16 mouse cellular contexts compared by ENCODE assay signal in genomic region chr5:72210812-72211139, GRCm38 (mm10). TPM values are rescaled to one million over a fixed set of nuclear protein-coding genes. Genes with fewer than 3 reads are reported as not detected.
A peak's percentile ranks its signal among the peaks of the same experiment; 100 is the strongest.
DNase-seq lines count a peak whose midpoint lies in the region; ATAC-seq and TF ChIP-seq lines count a peak whose summit lies in the region.
"Had no signal": no experiment of that assay in that cellular context is flagged by ENCODE, and none has a peak within 500 bp of the region (broad histone marks: within the 10 kb centered on the region; RNA-seq: fewer than 3 reads in every experiment).

No protein-coding gene starts in this region.

- 0 out of 2 replicates have a peak overlapping the region, but pooled peaks have one; percentile 16 for H3K9ac ChIP-seq in ES-E14 (ENCODE audit: insufficient read depth, low read depth, low read length, poor library complexity, severe bottlenecking)
- H3K9ac ChIP-seq: embryonic facial prominence, embryonic 13.5 days; forebrain, embryonic 15.5 days; liver, embryonic 15.5 days had no signal

- in situ Hi-C loops in ES-E14 (cut with MboI; ENCODE audit: low sequenced_read_pairs in 2 of 2, unreplicated experiment in 2 of 2): no loop called here

- H3K36me3 ChIP-seq in ES-E14 (ENCODE audit: control insufficient read depth, insufficient read depth, low read length, poor library complexity, severe bottlenecking): peaks cover 5% of the 10 kb centered on the region; the same call in 1 of the 2 replicates
- H3K36me3 ChIP-seq: forebrain, embryonic 15.5 days; limb, embryonic 10.5 days; liver, embryonic 15.5 days had no signal

- H3K4me3 ChIP-seq in ES-E14 (ENCODE audit: insufficient read depth in 1 of 2, low read depth in 1 of 2, low read length in 2 of 2, poor library complexity in 1 of 2, severe bottlenecking in 1 of 2): no peak overlapping the region
- H3K4me3 ChIP-seq: embryonic facial prominence, embryonic 13.5 days; forebrain, embryonic 15.5 days; limb, embryonic 10.5 days; liver, embryonic 15.5 days had no signal

- H3K4me1 ChIP-seq in ES-E14 (ENCODE audit: control insufficient read depth in 2 of 2, insufficient read depth in 2 of 2, low read length in 2 of 2, poor library complexity in 1 of 2): peaks cover 0 to 12% of the 10 kb centered on the region in 2 experiments; a peak in 1 of 4 replicates
- H3K4me1 ChIP-seq: forebrain, embryonic 15.5 days; limb, embryonic 10.5 days had no signal

- H3K27ac ChIP-seq in ES-E14 (ENCODE audit: insufficient read depth, low read depth, low read length, poor library complexity, severe bottlenecking): no peak overlapping the region
- H3K27ac ChIP-seq: embryonic facial prominence, embryonic 13.5 days; forebrain, embryonic 15.5 days; limb, embryonic 10.5 days; liver, embryonic 15.5 days had no signal

- peak; percentile 60 to 78 for DNase-seq in cerebellum, postnatal 14 days
- no peak for DNase-seq in cerebellum, adult 8-10 months
- DNase-seq in ES-E14 (ENCODE audit: low read depth, low spot score): no peak
- peak; percentile 68 for DNase-seq in kidney, adult 18-20 months
- DNase-seq in kidney, postnatal 4 days: peak; percentile 24 to 52
- DNase-seq in thymus, postnatal 0 days (ENCODE audit: low spot score): no peak
- DNase-seq in natural killer cell, adult 2 months (ENCODE audit: low spot score in 2 of 2): no peak
- DNase-seq: adrenal gland, adult 2 months; gastrocnemius, postnatal 36 days; lung, postnatal 4 days had no signal

- no peak for ATAC-seq in erythroid progenitor cell, adult 5-6 weeks (replicated peaks; ENCODE audit: low FRiP score, poor library complexity, severe bottlenecking)
- ATAC-seq: forebrain, embryonic 15.5 days; inflammation-experienced regulatory T-cells, adult 6 months had no signal

- no peaks in the 10 kb centered on the region for H3K9me3 ChIP-seq in ES-E14 (ENCODE audit: control insufficient read depth, insufficient read depth, low read depth, low read length)
- H3K9me3 ChIP-seq: embryonic facial prominence, embryonic 13.5 days; forebrain, embryonic 15.5 days; limb, embryonic 10.5 days; liver, embryonic 15.5 days had no signal

TF ChIP-seq in ES-E14, 5 proteins besides CTCF, POLR2A, EP300 and RAD21:
- TF ChIP-seq MAFK (IDR thresholded peaks at IDR 0.05; ENCODE audit: insufficient read depth, low read depth, low read length) (no peak), ZC3H11A (IDR thresholded peaks at IDR 0.05; ENCODE audit: borderline replicate concordance, low read depth, low read length) (no peak), ZNF384 (IDR thresholded peaks at IDR 0.05; ENCODE audit: low read depth, low read length) (no peak), HCFC1 (IDR thresholded peaks at IDR 0.05; ENCODE audit: borderline replicate concordance, insufficient read depth, low read length) (no peak), CHD2 (IDR thresholded peaks at IDR 0.05; ENCODE audit: low read depth, low read length) (no peak)

RNA-seq across cellular contexts. Expression of gene Commd8, which starts 42.8 kb away (rescaled TPM):
- total RNA-seq in ES-E14 (2012; rRNA removed): 32.2 and 52.2 TPM in 2 replicates
- polyA plus RNA-seq in thymus, postnatal 0 days (2015; fragmentation: Nextera tagmentation; extraction: Ambion mirVana): 159 and 167 TPM in 2 replicates
- 54.1 and 80.5 TPM in 2 replicates for total RNA-seq in erythroid progenitor cell, adult 5-6 weeks (2015; ENCODE audit: low replicate concordance)
- total RNA-seq in erythroid progenitor cell, adult 5-6 weeks (2017; ENCODE audit: low replicate concordance): 18.4 and 38.5 TPM in 2 replicates

Comparison
In these comparisons a context has a peak if more than half of its experiments do, and no peak if none do; other contexts are left out.
1. DNase-seq: peak in cerebellum, postnatal 14 days (2 of 2), kidney, adult 18-20 months (single experiment) and kidney, postnatal 4 days (2 of 2); none in cerebellum, adult 8-10 months (single experiment), ES-E14 (single experiment), thymus, postnatal 0 days (single experiment) and natural killer cell, adult 2 months (0 of 2).